7 mouse cellular contexts compared by ENCODE assay signal in the genomic region with DNA sequence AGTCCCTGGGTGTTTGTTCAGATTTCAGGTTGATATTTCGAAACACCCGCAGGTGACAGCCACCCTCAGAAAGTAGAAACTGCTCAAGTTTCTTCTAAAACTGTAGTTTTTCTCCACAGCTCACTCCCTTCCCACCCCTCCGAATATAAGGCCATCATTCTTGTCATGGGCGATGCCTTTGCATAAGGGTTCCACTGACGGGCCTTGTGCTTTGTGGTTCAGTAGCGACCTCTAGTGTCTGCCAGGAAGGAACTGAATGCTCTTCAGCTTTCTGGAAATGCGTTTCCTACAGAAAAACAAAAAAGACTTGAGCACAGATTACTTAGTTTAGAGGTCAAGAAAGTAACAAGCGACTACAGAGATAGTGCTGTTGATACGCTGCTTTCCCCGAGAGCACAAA.
DNase-seq lines count a peak whose midpoint lies in the region.

No protein-coding gene starts in this region.

- DNase-seq in layer of hippocampus, adult 11-12 months (ENCODE audit: low spot score) = peak; percentile 47
- DNase-seq in layer of hippocampus, adult 9-11 months = no peak
- peak; percentile 38 to 40 for DNase-seq in CD8-positive naive resting alpha-beta T cell, adult 2 months (ENCODE audit: low read depth in 2 of 2, low spot score in 2 of 2)
- DNase-seq in ZHBTc4 (ENCODE audit: low read depth, low spot score) = peak; percentile 74
- peak; percentile 32 for DNase-seq in kidney, adult 9 months
- DNase-seq in mesoderm, embryonic 11.5 days (ENCODE audit: low read depth, low spot score) = peak; percentile 75
- no peak for DNase-seq in Muller cell, postnatal 12 days (ENCODE audit: inconsistent ontology term)

Comparison
In these comparisons a context has a peak if more than half of its experiments do, and no peak if none do; other contexts are left out.
1. DNase-seq: peak in layer of hippocampus, adult 11-12 months (single experiment), CD8-positive naive resting alpha-beta T cell, adult 2 months (2 of 2), ZHBTc4 (single experiment), kidney, adult 9 months (single experiment) and mesoderm, embryonic 11.5 days (single experiment); none in layer of hippocampus, adult 9-11 months (single experiment) and Muller cell, postnatal 12 days (single experiment).